Mouse (Mus musculus): ENCODE measurements around the gene Pih1d1. TPM values are rescaled to one million over a fixed set of nuclear protein-coding genes. Genes with fewer than 3 reads are reported as not detected.
A peak's percentile ranks its signal among the peaks of the same experiment; 100 is the strongest.
"Not testable (repeated sequence)": the region's sequence is repeated elsewhere in the genome, so short reads cannot be mapped to it uniquely, and the experiment has no call there.

Gene Pih1d1
- 78.5 and 97.7 TPM in 2 replicates for polyA plus RNA-seq (2015; fragmentation: Nextera tagmentation; extraction: Ambion mirVana)

GRCm38 (mm10) chr7:45154096-45154992 lies at the start of gene Pih1d1, which contains the start of gene Aldh16a1:
Gene Pih1d1, plus strand, starts transcription at chr7:45154303.
Gene Aldh16a1, minus strand, starts transcription at chr7:45154584.
- Histone ChIP-seq H3K27me3 (no peaks in the 10 kb centered on the region), H3K9ac (peak within 1 kb of the TSS; percentile 89), H3K36me3 (peaks cover 22% of the 10 kb centered on the region), H3K4me2 (peak within 1 kb of the TSS; percentile 79), H3K4me1 (peaks cover 29% of the 10 kb centered on the region), H3K4me3 (peak within 1 kb of the TSS; percentile 64), H3K27ac (peak within 1 kb of the TSS; percentile 96), H3K9me3 (no peaks in the 10 kb centered on the region)
- WGBS, result 4% methylated on average over 69 of the region's 69 CpGs
- ATAC-seq (ENCODE audit: insufficient number of reproducible peaks, insufficient read depth, low FRiP score, low TSS enrichment, low read depth), result peak; percentile 93

DNA sequence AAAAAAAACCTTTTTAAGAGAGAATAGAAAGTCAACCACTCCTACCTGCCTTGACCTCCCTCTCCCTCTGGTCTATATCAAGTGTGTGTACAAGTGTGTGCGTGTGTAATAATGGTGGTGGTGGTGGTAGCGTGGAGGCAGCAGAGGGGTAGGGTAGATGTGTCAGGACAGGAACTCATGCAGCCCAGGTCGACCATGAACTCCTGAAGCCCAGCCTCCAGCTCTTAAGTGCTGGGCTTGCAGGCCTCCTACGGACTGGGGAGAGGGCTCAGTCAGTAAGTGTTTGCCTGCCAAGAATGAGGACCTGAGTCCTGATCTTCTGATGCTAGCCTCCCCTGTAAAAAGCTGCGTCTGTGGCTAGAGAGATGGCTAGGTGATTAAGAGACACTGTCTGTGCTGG lies 49.2 kb upstream of the Pih1d1 start:
- Histone ChIP-seq H3K27ac (no peak overlapping the region), H3K4me1 (peaks cover 36% of the 10 kb centered on the region), H3K4me2 (no peak overlapping the region), H3K27me3 (no peaks in the 10 kb centered on the region), H3K4me3 (no peak overlapping the region), H3K9me3 (no peaks in the 10 kb centered on the region), H3K36me3 (no peaks in the 10 kb centered on the region; the same call in 1 of the 2 replicates), H3K9ac (no peak overlapping the region)
- no peak for ATAC-seq (ENCODE audit: insufficient number of reproducible peaks, insufficient read depth, low FRiP score, low TSS enrichment, low read depth)
- 83% methylated on average over 5 of the region's 5 CpGs for WGBS

- Histone ChIP-seq H3K27me3 (no peaks in the 10 kb centered on the region), H3K4me3 (no peak overlapping the region), H3K27ac (no peak overlapping the region), H3K9me3 (no peaks in the 10 kb centered on the region), H3K9ac (no peak overlapping the region), H3K4me2 (no peak overlapping the region), H3K36me3 (no peaks in the 10 kb centered on the region; the same call in 1 of the 2 replicates), H3K4me1 (peaks cover 36% of the 10 kb centered on the region)
- 76% methylated on average over 8 of the region's 8 CpGs for WGBS
- no peak for ATAC-seq (ENCODE audit: insufficient number of reproducible peaks, insufficient read depth, low FRiP score, low TSS enrichment, low read depth)
Measured at GRCm38 (mm10) chr7:45105491-45105890, 48.6 kb upstream of the Pih1d1 start.

- H3K9ac ChIP-seq, result no peak overlapping the region
- no peaks in the 10 kb centered on the region for H3K27me3 ChIP-seq
- H3K4me2 ChIP-seq, result no peak overlapping the region
- no peaks in the 10 kb centered on the region; the same call in 1 of the 2 replicates for H3K36me3 ChIP-seq
- no peak for ATAC-seq (ENCODE audit: insufficient number of reproducible peaks, insufficient read depth, low FRiP score, low TSS enrichment, low read depth)
- no peak overlapping the region for H3K4me3 ChIP-seq
- WGBS, result 34% methylated on average over 6 of the region's 6 CpGs
- no peaks in the 10 kb centered on the region for H3K9me3 ChIP-seq
- peak overlapping the region; percentile 60; the same call in 1 of the 2 replicates for H3K27ac ChIP-seq
- H3K4me1 ChIP-seq, result peaks cover 36% of the 10 kb centered on the region
Measured at GRCm38 (mm10) chr7:45106441-45106840, 47.7 kb upstream of the Pih1d1 start.

DNA sequence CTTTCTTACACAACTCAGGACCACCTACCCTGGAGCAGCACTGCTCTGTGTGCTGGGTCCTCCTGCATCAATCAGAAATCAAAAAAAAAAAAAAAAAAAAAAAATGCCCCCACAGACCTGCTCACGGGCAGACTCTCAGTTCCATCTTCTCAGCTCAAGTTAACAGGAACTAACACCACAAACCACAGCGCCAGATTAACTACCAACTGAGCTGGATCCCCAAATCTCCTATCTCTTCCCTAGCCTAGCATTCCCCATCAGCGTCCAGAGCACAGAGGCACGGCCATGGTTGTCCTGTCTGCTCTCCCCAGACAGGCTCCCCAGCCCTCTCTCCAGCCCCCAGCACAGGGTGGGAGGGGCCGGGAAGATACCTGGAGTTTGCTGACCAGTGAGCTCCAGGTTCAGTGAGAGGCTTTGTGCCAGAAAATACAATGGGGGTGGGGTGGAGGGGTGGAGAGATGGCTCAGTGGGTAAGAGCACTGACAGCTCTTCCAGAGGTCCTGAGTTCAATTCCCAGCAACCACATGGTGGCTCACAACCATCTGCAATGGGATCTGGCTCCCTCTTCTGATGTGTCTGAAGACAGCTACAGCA lies 47.0 kb upstream of the Pih1d1 start:
- Histone ChIP-seq H3K4me2 (no peak overlapping the region), H3K4me3 (no peak overlapping the region), H3K36me3 (no peaks in the 10 kb centered on the region), H3K27ac (no peak overlapping the region), H3K9me3 (no peaks in the 10 kb centered on the region), H3K9ac (no peak overlapping the region), H3K27me3 (no peaks in the 10 kb centered on the region), H3K4me1 (peaks cover 30% of the 10 kb centered on the region)
- no peak for ATAC-seq (ENCODE audit: insufficient number of reproducible peaks, insufficient read depth, low FRiP score, low TSS enrichment, low read depth)
- WGBS, result 58% methylated on average over 5 of the region's 5 CpGs

DNA sequence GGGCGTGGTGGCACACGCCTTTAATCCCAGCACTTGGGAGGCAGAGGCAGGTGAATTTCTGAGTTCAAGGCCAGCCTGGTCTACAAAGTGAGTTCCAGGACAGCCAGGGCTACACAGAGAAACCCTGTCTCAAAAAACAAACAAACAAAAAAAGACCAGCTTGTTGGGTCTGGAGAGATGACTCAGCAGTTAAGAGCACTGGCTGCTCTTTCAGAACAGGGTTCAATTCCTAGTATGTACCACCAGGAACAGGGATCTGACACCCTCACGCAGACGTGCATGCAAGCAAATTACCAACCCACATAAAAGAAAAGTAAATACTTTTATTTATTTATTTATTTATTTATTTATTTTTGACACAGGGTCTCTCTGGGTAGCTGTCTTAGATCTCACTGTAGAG lies 44.0 kb upstream of the Pih1d1 start:
- not testable (repeated sequence) for H3K9me3 ChIP-seq; H3K4me2 ChIP-seq; H3K9ac ChIP-seq; H3K4me1 ChIP-seq; ATAC-seq (ENCODE audit: insufficient number of reproducible peaks, insufficient read depth, low FRiP score, low TSS enrichment, low read depth); H3K4me3 ChIP-seq; H3K27ac ChIP-seq; H3K36me3 ChIP-seq; H3K27me3 ChIP-seq
- 92% methylated on average over 4 of the region's 4 CpGs for WGBS

- Histone ChIP-seq H3K4me2 (no peak overlapping the region), H3K4me3 (no peak overlapping the region), H3K36me3 (no peaks in the 10 kb centered on the region), H3K9ac (no peak overlapping the region), H3K27ac (no peak overlapping the region), H3K27me3 (no peaks in the 10 kb centered on the region), H3K9me3 (no peaks in the 10 kb centered on the region), H3K4me1 (no peaks in the 10 kb centered on the region)
- no peak for ATAC-seq (ENCODE audit: insufficient number of reproducible peaks, insufficient read depth, low FRiP score, low TSS enrichment, low read depth)
- WGBS, result 67% methylated on average over 2 of the region's 2 CpGs
Measured at GRCm38 (mm10) chr7:45111940-45112339, 42.2 kb upstream of the Pih1d1 start.

DNA sequence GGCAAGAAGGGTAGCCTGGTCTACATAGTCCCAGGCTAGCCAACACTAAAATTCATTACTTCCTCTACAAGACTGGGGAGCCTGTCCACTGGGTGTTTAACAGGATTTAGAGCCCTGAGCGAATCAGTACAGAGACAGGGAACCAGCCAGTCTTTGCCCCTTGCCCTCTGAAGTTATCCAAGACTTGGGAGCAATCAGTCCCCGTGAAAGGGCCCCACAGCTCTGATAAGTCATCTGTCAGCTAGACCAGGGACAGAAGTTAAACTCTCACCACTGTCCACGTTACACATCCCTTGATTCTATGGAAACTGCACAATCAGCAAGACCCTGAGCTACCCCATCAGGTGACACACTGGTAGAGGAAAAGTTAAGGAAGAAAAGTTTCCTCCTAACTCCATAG lies 41.6 kb upstream of the Pih1d1 start:
- Histone ChIP-seq H3K27ac (no peak overlapping the region), H3K36me3 (no peaks in the 10 kb centered on the region), H3K4me2 (no peak overlapping the region), H3K4me1 (no peaks in the 10 kb centered on the region), H3K4me3 (no peak overlapping the region), H3K27me3 (no peaks in the 10 kb centered on the region), H3K9me3 (no peaks in the 10 kb centered on the region), H3K9ac (no peak overlapping the region)
- WGBS, result 73% methylated on average over 3 of the region's 3 CpGs
- ATAC-seq (ENCODE audit: insufficient number of reproducible peaks, insufficient read depth, low FRiP score, low TSS enrichment, low read depth), result no peak

GRCm38 (mm10) chr7:45113476-45113875 lies 40.6 kb upstream of the Pih1d1 start:
- H3K9me3 ChIP-seq, result no peaks in the 10 kb centered on the region
- no peak overlapping the region for H3K27ac ChIP-seq
- no peaks in the 10 kb centered on the region for H3K27me3 ChIP-seq
- H3K4me3 ChIP-seq, result no peak overlapping the region
- ATAC-seq (ENCODE audit: insufficient number of reproducible peaks, insufficient read depth, low FRiP score, low TSS enrichment, low read depth), result no peak
- no peak overlapping the region for H3K4me2 ChIP-seq
- H3K9ac ChIP-seq, result no peak overlapping the region
- H3K4me1 ChIP-seq, result no peaks in the 10 kb centered on the region
- WGBS, result 73% methylated on average over 2 of the region's 2 CpGs
- H3K36me3 ChIP-seq, result 0 out of 2 replicates have a peak, but pooled peaks cover 3% of the 10 kb centered on the region

DNA sequence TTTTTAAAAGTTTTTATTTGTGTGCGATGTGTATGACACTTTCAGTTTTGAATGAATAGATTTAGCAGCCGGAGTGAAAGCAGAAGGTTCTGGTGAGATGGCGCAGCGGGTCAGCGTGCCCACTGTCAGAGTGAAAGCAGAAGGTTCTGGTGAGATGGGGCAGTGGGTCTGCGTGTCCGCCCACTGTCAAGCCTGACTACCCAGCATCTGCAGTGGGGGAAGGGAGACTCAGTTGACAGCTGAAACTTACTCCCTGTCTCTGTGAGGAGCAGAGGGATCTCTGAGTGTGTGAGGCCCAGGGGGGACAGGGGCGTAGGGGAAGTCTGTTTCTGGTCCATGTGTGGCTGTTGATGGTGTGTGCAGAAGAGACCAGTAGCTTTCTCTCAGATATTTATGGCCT lies 36.5 kb upstream of the Pih1d1 start:
- no peak for ATAC-seq (ENCODE audit: insufficient number of reproducible peaks, insufficient read depth, low FRiP score, low TSS enrichment, low read depth)
- H3K36me3 ChIP-seq, result peaks cover 41% of the 10 kb centered on the region
- H3K27me3 ChIP-seq, result no peaks in the 10 kb centered on the region
- H3K4me3 ChIP-seq, result no peak overlapping the region
- peak overlapping the region; percentile 36; the same call in 1 of the 2 replicates for H3K9ac ChIP-seq
- no peaks in the 10 kb centered on the region for H3K9me3 ChIP-seq
- no peak overlapping the region for H3K4me2 ChIP-seq
- WGBS, result 79% methylated on average over 8 of the region's 8 CpGs
- H3K4me1 ChIP-seq, result peaks cover 14% of the 10 kb centered on the region
- H3K27ac ChIP-seq, result peak overlapping the region; percentile 44

GRCm38 (mm10) chr7:45118336-45118735 lies 35.8 kb upstream of the Pih1d1 start:
- Histone ChIP-seq H3K27me3 (no peaks in the 10 kb centered on the region), H3K4me2 (no peak overlapping the region), H3K36me3 (peaks cover 48% of the 10 kb centered on the region), H3K4me1 (peaks cover 22% of the 10 kb centered on the region), H3K27ac (no peak overlapping the region; the same call in 1 of the 2 replicates), H3K9me3 (no peaks in the 10 kb centered on the region), H3K4me3 (no peak overlapping the region), H3K9ac (no peak overlapping the region)
- ATAC-seq (ENCODE audit: insufficient number of reproducible peaks, insufficient read depth, low FRiP score, low TSS enrichment, low read depth), result no peak
- WGBS, result 89% methylated on average over 6 of the region's 6 CpGs

All from embryonic facial prominence, embryonic 13.5 days (tissue).